Mouse (Mus musculus) heart, embryonic 13.5 days (tissue): ENCODE measurements at regions not wholly inside any gene's neighbourhood (a gene's known extent, or its start where the extent isn't known, plus 50 kb on each side); places are given as distances from the start of the nearest gene placed in this dataset.

Experiments
- ATAC-seq: fragments of 200-750 bp; cut with Nextera tagmentation; 2 replicates; pipeline ENCODE4 v1.8.0; 2017; ENCODE audit warnings: moderate TSS enrichment; ENCODE audit not compliant: insufficient number of reproducible peaks, low FRiP score, low TSS enrichment; ENCODE audit errors: extremely low read depth
- H3K27ac ChIP-seq: fragments of 300-500 bp; sonication (generic); replicated peaks from 2 replicates; pipeline ENCODE4 v1.5.1; 2015; ENCODE audit warnings: moderate library complexity, mild to moderate bottlenecking, inconsistent platforms
- H3K27me3 ChIP-seq: fragments of 300-500 bp; sonication (generic); replicated peaks from 2 replicates; pipeline ENCODE4 v1.6.1; 2015; ENCODE audit warnings: mild to moderate bottlenecking, inconsistent platforms
- H3K36me3 ChIP-seq: fragments of 300-500 bp; sonication (generic); 2 replicates; pipeline ENCODE4 v1.6.1; 2015; ENCODE audit warnings: mild to moderate bottlenecking, inconsistent platforms
- H3K4me1 ChIP-seq: fragments of 300-500 bp; sonication (generic); 2 replicates; pipeline ENCODE4 v1.6.1; 2015; ENCODE audit warnings: inconsistent platforms
- H3K4me2 ChIP-seq: fragments of 300-500 bp; sonication (generic); 2 replicates; pipeline ENCODE4 v1.6.1; 2015; ENCODE audit warnings: inconsistent platforms, mild to moderate bottlenecking, moderate library complexity
- H3K4me3 ChIP-seq: fragments of 300-500 bp; sonication (generic); 2 replicates; pipeline ENCODE4 v1.5.1; 2015; ENCODE audit warnings: moderate library complexity, mild to moderate bottlenecking, inconsistent platforms
- H3K9ac ChIP-seq: fragments of 300-500 bp; sonication (generic); 2 replicates; pipeline ENCODE4 v1.6.1; 2015; ENCODE audit warnings: inconsistent platforms, mild to moderate bottlenecking, moderate library complexity
- H3K9me3 ChIP-seq: fragments of 300-500 bp; sonication (generic); 2 replicates; pipeline ENCODE4 v1.6.1; 2016; ENCODE audit warnings: inconsistent platforms
- WGBS: fragments of 180-500 bp; shearing (Covaris S2); methylation state at CpG from one replicate; pipeline ENCODE4 v1.1.7; 2015; ENCODE audit warnings: mixed read lengths; 5-methylcytosine and 5-hydroxymethylcytosine counted together

- Histone ChIP-seq H3K27ac (no peak overlapping the region), H3K9ac (no peak overlapping the region), H3K36me3 (no peaks in the 10 kb centered on the region), H3K4me2 (no peak overlapping the region), H3K27me3 (no peaks in the 10 kb centered on the region; the same call in 1 of the 2 replicates), H3K4me3 (no peak overlapping the region), H3K9me3 (no peaks in the 10 kb centered on the region), H3K4me1 (no peaks in the 10 kb centered on the region)
- WGBS, result 73% methylated on average over 7 of the region's 7 CpGs
- no peak for ATAC-seq
Measured at GRCm38 (mm10) chr6:89064977-89065580, 163.0 kb downstream of the Tpra1 start.

GRCm38 (mm10) chr6:89066588-89066987 lies 164.5 kb downstream of the Tpra1 start:
- no peak for ATAC-seq
- Histone ChIP-seq H3K4me3 (no peak overlapping the region), H3K4me2 (no peak overlapping the region), H3K4me1 (no peaks in the 10 kb centered on the region), H3K36me3 (no peaks in the 10 kb centered on the region), H3K9ac (no peak overlapping the region), H3K27me3 (peaks cover 3% of the 10 kb centered on the region; the same call in 1 of the 2 replicates), H3K9me3 (no peaks in the 10 kb centered on the region), H3K27ac (no peak overlapping the region)
- 61% methylated on average over 5 of the region's 5 CpGs for whole genome bisulfite sequencing

GRCm38 (mm10) chr6:89068286-89068685 lies 166.2 kb downstream of the Tpra1 start:
- Histone ChIP-seq H3K4me3 (no peak overlapping the region), H3K4me2 (no peak overlapping the region), H3K9me3 (no peaks in the 10 kb centered on the region), H3K36me3 (no peaks in the 10 kb centered on the region), H3K9ac (no peak overlapping the region), H3K4me1 (no peaks in the 10 kb centered on the region), H3K27ac (no peak overlapping the region), H3K27me3 (0 out of 2 replicates have a peak, but pooled peaks cover 3% of the 10 kb centered on the region)
- 86% methylated on average over 5 of the region's 5 CpGs for WGBS
- ATAC-seq, result no peak

GRCm38 (mm10) chr6:89069108-89069507 lies 167.1 kb downstream of the Tpra1 start:
- H3K27me3 ChIP-seq, result 0 out of 2 replicates have a peak, but pooled peaks cover 3% of the 10 kb centered on the region
- H3K27ac ChIP-seq, result no peak overlapping the region
- H3K9me3 ChIP-seq, result no peaks in the 10 kb centered on the region
- no peak for ATAC-seq
- no peaks in the 10 kb centered on the region for H3K4me1 ChIP-seq
- H3K9ac ChIP-seq, result no peak overlapping the region
- H3K4me3 ChIP-seq, result no peak overlapping the region
- H3K36me3 ChIP-seq, result no peaks in the 10 kb centered on the region
- no peak overlapping the region for H3K4me2 ChIP-seq
- WGBS, result 64% methylated on average over 5 of the region's 5 CpGs

- no peaks in the 10 kb centered on the region for H3K4me1 ChIP-seq
- no peaks in the 10 kb centered on the region for H3K36me3 ChIP-seq
- H3K27me3 ChIP-seq, result 0 out of 2 replicates have a peak, but pooled peaks cover 3% of the 10 kb centered on the region
- H3K27ac ChIP-seq, result no peak overlapping the region
- H3K4me3 ChIP-seq, result no peak overlapping the region
- no peak overlapping the region for H3K9ac ChIP-seq
- H3K9me3 ChIP-seq, result no peaks in the 10 kb centered on the region
- no peak for ATAC-seq
- H3K4me2 ChIP-seq, result no peak overlapping the region
- WGBS, result 10% methylated on average over 3 of the region's 3 CpGs
Measured at GRCm38 (mm10) chr6:89070011-89070410, 168.0 kb downstream of the Tpra1 start.

GRCm38 (mm10) chr6:89071766-89072165 lies 169.7 kb downstream of the Tpra1 start:
- Histone ChIP-seq H3K27ac (no peak overlapping the region), H3K9ac (no peak overlapping the region), H3K36me3 (no peaks in the 10 kb centered on the region), H3K4me1 (no peaks in the 10 kb centered on the region), H3K4me3 (no peak overlapping the region), H3K27me3 (0 out of 2 replicates have a peak, but pooled peaks cover 3% of the 10 kb centered on the region), H3K9me3 (no peaks in the 10 kb centered on the region), H3K4me2 (no peak overlapping the region)
- ATAC-seq, result no peak
- WGBS, result 46% methylated on average over 2 of the region's 2 CpGs

- Histone ChIP-seq H3K9ac (no peak overlapping the region), H3K4me1 (no peaks in the 10 kb centered on the region), H3K27me3 (0 out of 2 replicates have a peak, but pooled peaks cover 3% of the 10 kb centered on the region), H3K27ac (no peak overlapping the region), H3K4me3 (no peak overlapping the region), H3K4me2 (no peak overlapping the region), H3K9me3 (no peaks in the 10 kb centered on the region), H3K36me3 (no peaks in the 10 kb centered on the region)
- WGBS, result 43% methylated on average over 2 of the region's 2 CpGs
- ATAC-seq, result no peak
Measured at GRCm38 (mm10) chr6:89072569-89072968, 170.5 kb downstream of the Tpra1 start.

- Histone ChIP-seq H3K4me3 (no peak overlapping the region), H3K27me3 (no peaks in the 10 kb centered on the region), H3K27ac (no peak overlapping the region), H3K36me3 (no peaks in the 10 kb centered on the region), H3K4me1 (no peaks in the 10 kb centered on the region), H3K4me2 (no peak overlapping the region), H3K9me3 (no peaks in the 10 kb centered on the region), H3K9ac (no peak overlapping the region)
- ATAC-seq, result no peak
- WGBS, result 44% methylated on average over 6 of the region's 6 CpGs
Measured at GRCm38 (mm10) chr6:89081624-89082300, 179.7 kb downstream of the Tpra1 start.

GRCm38 (mm10) chr6:89084437-89084836 lies 182.4 kb downstream of the Tpra1 start:
- 91% methylated on average over 3 of the region's 3 CpGs for WGBS
- ATAC-seq, result no peak
- no peak overlapping the region for H3K27ac ChIP-seq
- no peak overlapping the region for H3K9ac ChIP-seq
- H3K27me3 ChIP-seq, result no peaks in the 10 kb centered on the region
- peaks cover 3% of the 10 kb centered on the region; the same call in 1 of the 2 replicates for H3K4me1 ChIP-seq
- no peaks in the 10 kb centered on the region for H3K36me3 ChIP-seq
- no peaks in the 10 kb centered on the region for H3K9me3 ChIP-seq
- no peak overlapping the region for H3K4me2 ChIP-seq
- no peak overlapping the region for H3K4me3 ChIP-seq

- peaks cover 5% of the 10 kb centered on the region; the same call in 1 of the 2 replicates for H3K9me3 ChIP-seq
- H3K36me3 ChIP-seq, result no peaks in the 10 kb centered on the region
- 85% methylated on average over 6 of the region's 6 CpGs for WGBS
- H3K4me3 ChIP-seq, result no peak overlapping the region
- no peak overlapping the region for H3K4me2 ChIP-seq
- ATAC-seq, result no peak
- H3K27ac ChIP-seq, result no peak overlapping the region
- no peak overlapping the region for H3K9ac ChIP-seq
- no peaks in the 10 kb centered on the region for H3K27me3 ChIP-seq
- peaks cover 3% of the 10 kb centered on the region; the same call in 1 of the 2 replicates for H3K4me1 ChIP-seq
Measured at GRCm38 (mm10) chr6:89085151-89085550, 183.1 kb downstream of the Tpra1 start.

- H3K4me3 ChIP-seq, result no peak overlapping the region
Measured at GRCm38 (mm10) chr6:89087620-89088019, 185.6 kb downstream of the Tpra1 start.

More at GRCm38 (mm10) chr6:89087620-89088019, 185.6 kb downstream of the Tpra1 start:
- Histone ChIP-seq H3K4me2 (no peak overlapping the region), H3K27ac (no peak overlapping the region), H3K27me3 (no peaks in the 10 kb centered on the region), H3K4me1 (peaks cover 3% of the 10 kb centered on the region; the same call in 1 of the 2 replicates), H3K9ac (no peak overlapping the region), H3K9me3 (peaks cover 5% of the 10 kb centered on the region; the same call in 1 of the 2 replicates), H3K36me3 (no peaks in the 10 kb centered on the region)
- WGBS, result 62% methylated on average over 4 of the region's 4 CpGs
- ATAC-seq, result no peak
